23 mouse cellular contexts compared by ENCODE assay signal in the genomic region with DNA sequence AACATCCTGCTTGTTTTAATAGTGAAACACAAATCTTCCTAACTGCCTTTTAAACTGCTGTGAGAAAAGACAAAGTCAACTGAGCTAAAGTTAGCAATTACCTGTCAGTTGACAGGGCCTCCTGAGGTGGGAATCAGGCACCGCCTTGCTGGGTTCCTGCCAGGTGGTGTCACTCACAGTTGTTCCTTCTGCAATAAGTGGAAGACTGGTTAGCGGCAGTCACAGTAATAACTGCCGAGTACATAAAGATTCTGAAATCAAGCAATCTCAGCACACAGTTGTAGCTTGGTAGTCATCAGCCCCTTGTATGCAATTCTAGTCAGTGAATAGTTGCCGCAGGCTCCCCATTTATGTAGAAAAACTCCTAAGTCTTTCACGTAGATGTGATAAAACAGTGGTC. TPM values are rescaled to one million over a fixed set of nuclear protein-coding genes. Genes with fewer than 3 reads are reported as not detected.
DNase-seq lines count a peak whose midpoint lies in the region; ATAC-seq and TF ChIP-seq lines count a peak whose summit lies in the region.
"Had no signal": no experiment of that assay in that cellular context is flagged by ENCODE, and none has a peak within 500 bp of the region (broad histone marks: within the 10 kb centered on the region; RNA-seq: fewer than 3 reads in every experiment).

No protein-coding gene starts in this region.

- no peaks in the 10 kb centered on the region for H3K27me3 ChIP-seq in thymus, adult 2 months (ENCODE audit: control insufficient read depth, insufficient read depth, low read length)
- H3K27me3 ChIP-seq: heart, embryonic 12.5 days; limb, embryonic 13.5 days; liver, embryonic 12.5 days; midbrain, embryonic 13.5 days had no signal

- ATAC-seq in common myeloid progenitor, adult 5-6 weeks (replicated peaks; ENCODE audit: low read depth, poor library complexity, severe bottlenecking) = 0 out of 2 replicates have a peak, but pooled peaks have one; percentile 11
- peak; percentile 58 for ATAC-seq in megakaryocyte progenitor cell, adult 5-6 weeks (replicated peaks; ENCODE audit: poor library complexity)
- ATAC-seq in activated CD4-positive, CD25-positive, alpha-beta regulatory T cell, adult 4 months = no peak
- ATAC-seq: hindbrain, postnatal 0 days; intestine, postnatal 0 days; midbrain, embryonic 13.5 days had no signal

- no peak for TF ChIP-seq CTCF in thymus, adult 2 months (IDR thresholded peaks at IDR 0.05; ENCODE audit: borderline replicate concordance, control insufficient read depth, extremely low read depth, insufficient read depth, low read length, poor library complexity)

- no peak for TF ChIP-seq POLR2A in thymus, adult 2 months (IDR thresholded peaks at IDR 0.05; ENCODE audit: control insufficient read depth, extremely low read depth, insufficient read depth, low read length, poor library complexity)

- no peaks in the 10 kb centered on the region for H3K36me3 ChIP-seq in thymus, adult 2 months (ENCODE audit: control insufficient read depth, insufficient read depth, low read length)
- H3K36me3 ChIP-seq: heart, embryonic 12.5 days; limb, embryonic 13.5 days; liver, embryonic 12.5 days; midbrain, embryonic 13.5 days had no signal

- DNase-seq in kidney, postnatal 10 days = peak; percentile 13
- no peak for DNase-seq in kidney, postnatal 14 days
- DNase-seq in thymus, postnatal 0 days (ENCODE audit: low spot score) = peak; percentile 5
- no peak for DNase-seq in thymus, adult 2 months
- no peak for DNase-seq in heart, adult 18-20 months
- DNase-seq: adrenal gland, adult 2 months; cerebellum, adult 18-20 months; cerebellum, postnatal 36 days; heart, postnatal 10 days; layer of hippocampus, postnatal 36 days; lung, embryonic 14.5 days; thymus, postnatal 14 days had no signal

- WGBS in thymus, adult 2 months = 57% methylated on average over 5 of the region's 5 CpGs

- H3K4me3 ChIP-seq in thymus, adult 2 months (ENCODE audit: control insufficient read depth, insufficient read depth, low read length) = no peak overlapping the region
- H3K4me3 ChIP-seq: heart, embryonic 12.5 days; layer of hippocampus, adult 2 months; limb, embryonic 13.5 days; liver, embryonic 12.5 days; midbrain, embryonic 13.5 days had no signal

- H3K27ac ChIP-seq in thymus, adult 2 months (ENCODE audit: control insufficient read depth, insufficient read depth, low read length) = no peak overlapping the region
- H3K27ac ChIP-seq: hindbrain, postnatal 0 days; layer of hippocampus, adult 2 months; limb, embryonic 13.5 days; liver, embryonic 12.5 days; midbrain, embryonic 13.5 days; stomach, postnatal 0 days had no signal

- H3K4me1 ChIP-seq in thymus, adult 2 months (replicated peaks; ENCODE audit: control insufficient read depth, insufficient read depth, low read length) = 0 out of 2 replicates have a peak, but pooled peaks cover 2% of the 10 kb centered on the region
- H3K4me1 ChIP-seq: heart, embryonic 12.5 days; limb, embryonic 13.5 days; midbrain, embryonic 13.5 days had no signal

RNA-seq across cellular contexts. Expression of gene Samsn1, which starts 44.3 kb away (rescaled TPM):
- polyA plus RNA-seq in thymus, postnatal 0 days (2015; fragmentation: Nextera tagmentation; extraction: Ambion mirVana) = 26.5 and 27.8 TPM in 2 replicates
- polyA plus RNA-seq in thymus, adult 2 months (2012; rRNA removed) = 6.9 and 8.4 TPM in 2 replicates
- 209 and 215 TPM in 2 replicates for total RNA-seq in common myeloid progenitor, adult 5-6 weeks (2017)
- total RNA-seq in megakaryocyte progenitor cell, adult 5-6 weeks (2015) = 78.7 and 93.6 TPM in 2 replicates
- 73.9 and 91.6 TPM in 2 replicates for total RNA-seq in megakaryocyte progenitor cell, adult 5-6 weeks (2017)
- 100 to 1,000 TPM; 128 to 142 TPM for polyA plus RNA-seq in activated CD4-positive, CD25-positive, alpha-beta regulatory T cell, adult 4 months (2017; shearing (Covaris generic))
- 1 to 10 TPM in 1 of 2 experiments, under 1 TPM in 1; 0.50 to 1.3 TPM for total RNA-seq in heart, adult 18-20 months (2021)

Comparison
In these comparisons a context has a peak if more than half of its experiments do, and no peak if none do; other contexts are left out.
1. DNase-seq: peak in kidney, postnatal 10 days (single experiment) and thymus, postnatal 0 days (single experiment); none in kidney, postnatal 14 days (single experiment), thymus, adult 2 months (single experiment) and heart, adult 18-20 months (0 of 2).
2. RNA of gene Samsn1, which starts 44.3 kb away (total RNA-seq): 209 to 215 TPM in common myeloid progenitor, adult 5-6 weeks and 73.9 to 93.6 TPM in megakaryocyte progenitor cell, adult 5-6 weeks; 0.50 to 1.3 TPM in heart, adult 18-20 months; every median in the first group is over 10 times any median in the second.